Mouse (Mus musculus) ES-E14 (cell line): Measurements from ENCODE around the gene Tceal3.
"Not testable (repeated sequence)": the region's sequence is repeated elsewhere in the genome, so short reads cannot be mapped to it uniquely, and the experiment has no call there.

Source experiments
- HCFC1 ChIP-seq: IDR thresholded peaks from 2 replicates; pipeline ENCODE4 v1.6.1; 2012; ENCODE audit warnings: low read length, inconsistent platforms, borderline replicate concordance; ENCODE audit not compliant: insufficient read depth
- MAFK ChIP-seq: IDR thresholded peaks from 2 replicates; pipeline ENCODE4 v1.6.1; 2014; ENCODE audit warnings: mild to moderate bottlenecking, low read depth, low read length, inconsistent platforms; ENCODE audit not compliant: insufficient read depth
- ZC3H11A ChIP-seq: IDR thresholded peaks from 2 replicates; pipeline ENCODE4 v1.6.1; 2012; ENCODE audit warnings: low read depth, mild to moderate bottlenecking, inconsistent platforms, low read length, borderline replicate concordance
- ZNF384 ChIP-seq: IDR thresholded peaks from 2 replicates; pipeline ENCODE4 v1.6.1; 2012; ENCODE audit warnings: low read depth, low read length, inconsistent platforms

GRCm38 (mm10) chrX:136543956-136544355, 46.7 kb upstream of the Tceal3 start, which contains the start of gene Kir3dl2:
- not testable (repeated sequence) for TF ChIP-seq ZNF384, HCFC1, MAFK, ZC3H11A
